Mouse (Mus musculus): ENCODE measurements around the gene Prkn. TPM values are rescaled to one million over a fixed set of nuclear protein-coding genes. Genes with fewer than 3 reads are reported as not detected.

The Prkn gene
- total and polyA plus RNA-seq, 3 experiments, result 0.39 to 0.50 TPM; not detected in 1

GRCm38 (mm10) chr17:11550562-11550961, 710.4 kb downstream of the Prkn start:
- Histone ChIP-seq H3K4me3 (ENCODE audit: control insufficient read depth in 1 of 2, insufficient read depth in 1 of 2, low read depth in 2 of 2, low read length in 2 of 2) (no peak overlapping the region), H3K27me3 (ENCODE audit: control insufficient read depth in 1 of 2, insufficient read depth in 2 of 2, low read length in 2 of 2) (no peaks in the 10 kb centered on the region; a peak in 1 of 4 replicates), H3K36me3 (ENCODE audit: control insufficient read depth in 1 of 2, insufficient read depth in 2 of 2, low read length in 2 of 2) (no peaks in the 10 kb centered on the region), H3K27ac (ENCODE audit: control insufficient read depth, low read depth, low read length) (no peak overlapping the region), H3K9me3 (replicated peaks; ENCODE audit: insufficient read depth, low read length) (no peaks in the 10 kb centered on the region), H3K4me1 (ENCODE audit: control insufficient read depth in 1 of 2, insufficient read depth in 2 of 2, low read length in 2 of 2) (no peaks in the 10 kb centered on the region), H3K9ac (ENCODE audit: control insufficient read depth, low read depth, low read length, poor library complexity, severe bottlenecking) (no peak overlapping the region), H3K79me2 (ENCODE audit: control insufficient read depth, insufficient read depth, low read length, poor library complexity) (no peaks in the 10 kb centered on the region)
- no peak for TF ChIP-seq MYB (IDR thresholded peaks at IDR 0.05; ENCODE audit: low read depth, low read length)
- no peak for TF ChIP-seq BHLHE40 (IDR thresholded peaks at IDR 0.05; ENCODE audit: borderline replicate concordance, low read depth, low read length)
- no peak for TF ChIP-seq TAL1 (IDR thresholded peaks at IDR 0.05; ENCODE audit: low read length)
- no peak for TF ChIP-seq KAT2A (conservative IDR thresholded peaks at IDR 0.05; ENCODE audit: low read depth, low read length)
- TF ChIP-seq JUND (IDR thresholded peaks at IDR 0.05; ENCODE audit: low read depth, low read length), result no peak
- no peak for TF ChIP-seq ZMIZ1 (IDR thresholded peaks at IDR 0.05; ENCODE audit: low read depth, low read length)
- TF ChIP-seq ELF1 (IDR thresholded peaks at IDR 0.05; ENCODE audit: low read depth, low read length), result no peak
- no peak for TF ChIP-seq MXI1 (IDR thresholded peaks at IDR 0.05; ENCODE audit: low read depth, low read length)
- no peak for TF ChIP-seq SMC3 (IDR thresholded peaks at IDR 0.05; ENCODE audit: low read depth, low read length)
- no peak for TF ChIP-seq E2F4 (IDR thresholded peaks at IDR 0.05; ENCODE audit: borderline replicate concordance, low read depth, low read length)
- no peak for TF ChIP-seq TBP (IDR thresholded peaks at IDR 0.05; ENCODE audit: low read depth, low read length)
- no peak for TF ChIP-seq EP300 (IDR thresholded peaks at IDR 0.05; ENCODE audit: low read depth in 1 of 2, low read length in 2 of 2)
- no peak for TF ChIP-seq GATA1 (IDR thresholded peaks at IDR 0.05; ENCODE audit: low read depth, low read length)
- no peak for TF ChIP-seq CHD2 (IDR thresholded peaks at IDR 0.05; ENCODE audit: low read length)
- DNase-seq (ENCODE audit: low read depth, low spot score), result no peak

- no peak overlapping the region for H3K9ac ChIP-seq (ENCODE audit: control insufficient read depth, low read depth, low read length, poor library complexity, severe bottlenecking)
- no peaks in the 10 kb centered on the region for H3K36me3 ChIP-seq (ENCODE audit: control insufficient read depth in 1 of 2, insufficient read depth in 2 of 2, low read length in 2 of 2)
- no peaks in the 10 kb centered on the region for H3K4me1 ChIP-seq (ENCODE audit: control insufficient read depth in 1 of 2, insufficient read depth in 2 of 2, low read length in 2 of 2)
- H3K9me3 ChIP-seq (replicated peaks; ENCODE audit: insufficient read depth, low read length), result no peaks in the 10 kb centered on the region
- no peak overlapping the region for H3K27ac ChIP-seq (ENCODE audit: control insufficient read depth, low read depth, low read length)
- H3K27me3 ChIP-seq (ENCODE audit: control insufficient read depth in 1 of 2, insufficient read depth in 2 of 2, low read length in 2 of 2), result no peaks in the 10 kb centered on the region
- no peaks in the 10 kb centered on the region for H3K79me2 ChIP-seq (ENCODE audit: control insufficient read depth, insufficient read depth, low read length, poor library complexity)
- H3K4me3 ChIP-seq (ENCODE audit: control insufficient read depth in 1 of 2, insufficient read depth in 1 of 2, low read depth in 2 of 2, low read length in 2 of 2), result no peak overlapping the region
- TF ChIP-seq ZMIZ1 (IDR thresholded peaks at IDR 0.05; ENCODE audit: low read depth, low read length) (no peak), SIN3A (IDR thresholded peaks at IDR 0.05; ENCODE audit: low read length) (no peak), GABPA (IDR thresholded peaks at IDR 0.05; ENCODE audit: low read depth, low read length) (no peak), E2F4 (IDR thresholded peaks at IDR 0.05; ENCODE audit: borderline replicate concordance, low read depth, low read length) (no peak), POLR2AphosphoS2 (IDR thresholded peaks at IDR 0.05; ENCODE audit: low read length) (no peak), MAX (IDR thresholded peaks at IDR 0.05; ENCODE audit: low read length) (no peak), GATA1 (IDR thresholded peaks at IDR 0.05; ENCODE audit: low read depth, low read length) (no peak), ETS1 (IDR thresholded peaks at IDR 0.05; ENCODE audit: low read depth, low read length) (no peak), MEF2A (IDR thresholded peaks at IDR 0.05; ENCODE audit: extremely low read depth, insufficient replicate concordance, low read depth, low read length, poor library complexity, severe bottlenecking) (no peak), ELF1 (IDR thresholded peaks at IDR 0.05; ENCODE audit: low read depth, low read length) (no peak), BHLHE40 (IDR thresholded peaks at IDR 0.05; ENCODE audit: borderline replicate concordance, low read depth, low read length) (no peak), RAD21 (IDR thresholded peaks at IDR 0.05; ENCODE audit: low read depth, low read length) (no peak), POLR2AphosphoS5 (IDR thresholded peaks at IDR 0.05; ENCODE audit: borderline replicate concordance, low read depth, low read length) (no peak), NRF1 (IDR thresholded peaks at IDR 0.05; ENCODE audit: insufficient read depth, low read depth, low read length, poor library complexity, severe bottlenecking) (no peak), ZKSCAN1 (IDR thresholded peaks at IDR 0.05; ENCODE audit: low read depth, low read length) (no peak)
- DNase-seq (ENCODE audit: low read depth, low spot score), result no peak
Observed at GRCm38 (mm10) chr17:11565681-11566080, 725.5 kb downstream of the Prkn start.

Data from MEL (cell line).